Mouse (Mus musculus) heart, adult 18-20 months (tissue): Measurements from ENCODE around the gene Mecom. TPM values are rescaled to one million over a fixed set of nuclear protein-coding genes. Genes with fewer than 3 reads are reported as not detected.

Source experiments
- DNase-seq, 2 experiments: peaks; one replicate each; pipeline ENCODE4 v3.0.0; 2021 to 2022; ENCODE audit warnings: mixed read lengths in 1 of 2
- total RNA-seq, 2 experiments: library from RNA; stranded (reverse); gene quantifications; 2 replicates each; pipeline ENCODE4 v1.2.3; 2021

Gene Mecom
- total RNA-seq, 2 experiments from 2014 or later = 11.2 to 11.8 TPM

- DNase-seq = no peak
Observed at GRCm38 (mm10) chr3:30018202-30018601, 529.6 kb downstream of the Mecom start.

- DNase-seq = no peak
Observed at GRCm38 (mm10) chr3:30016766-30017165, 531.0 kb downstream of the Mecom start.

GRCm38 (mm10) chr3:30014962-30015660 lies 532.7 kb downstream of the Mecom start:
- peak; percentile 81 to 87 for DNase-seq

GRCm38 (mm10) chr3:30014279-30014678 lies 533.5 kb downstream of the Mecom start:
- DNase-seq = no peak

GRCm38 (mm10) chr3:30013416-30013815 lies 534.4 kb downstream of the Mecom start:
- DNase-seq = no peak

GRCm38 (mm10) chr3:30012666-30013365 lies 535.0 kb downstream of the Mecom start:
- peak; percentile 81 to 86 for DNase-seq

- DNase-seq = peak; percentile 84 to 85
Observed at GRCm38 (mm10) chr3:30012150-30012549, 535.7 kb downstream of the Mecom start.

GRCm38 (mm10) chr3:30011712-30012111 lies 536.1 kb downstream of the Mecom start:
- peak in 1 of 2 experiments; percentile 60 for DNase-seq

GRCm38 (mm10) chr3:30010889-30011288 lies 536.9 kb downstream of the Mecom start:
- no peak for DNase-seq

- DNase-seq = no peak
Observed at GRCm38 (mm10) chr3:30009596-30009995, 538.2 kb downstream of the Mecom start.

- peak in 1 of 2 experiments; percentile 23 for DNase-seq
Observed at GRCm38 (mm10) chr3:30004888-30005405, 542.9 kb downstream of the Mecom start.

GRCm38 (mm10) chr3:30000260-30000659 lies 547.5 kb downstream of the Mecom start:
- DNase-seq = no peak

- no peak for DNase-seq
Observed at GRCm38 (mm10) chr3:29999035-29999434, 548.8 kb downstream of the Mecom start.

- DNase-seq = no peak
Observed at GRCm38 (mm10) chr3:29997068-29997467, 550.7 kb downstream of the Mecom start.

- no peak for DNase-seq
Observed at GRCm38 (mm10) chr3:29993346-29993745, 554.5 kb downstream of the Mecom start.

GRCm38 (mm10) chr3:29991523-29991922 lies 556.3 kb downstream of the Mecom start:
- no peak for DNase-seq

GRCm38 (mm10) chr3:29984431-29984830 lies 563.4 kb downstream of the Mecom start:
- no peak for DNase-seq

GRCm38 (mm10) chr3:29981259-29981910 lies 566.4 kb downstream of the Mecom start:
- DNase-seq = peak in 1 of 2 experiments; percentile 63

- no peak for DNase-seq
Observed at GRCm38 (mm10) chr3:29980531-29980930, 567.3 kb downstream of the Mecom start.

GRCm38 (mm10) chr3:29976580-29976979 lies 571.2 kb downstream of the Mecom start:
- DNase-seq = no peak

GRCm38 (mm10) chr3:29968433-29968949 lies 579.3 kb downstream of the Mecom start:
- no peak for DNase-seq

- no peak for DNase-seq
Observed at GRCm38 (mm10) chr3:29963953-29964352, 583.9 kb downstream of the Mecom start.

- no peak for DNase-seq
Observed at GRCm38 (mm10) chr3:29963447-29963846, 584.4 kb downstream of the Mecom start.
